Mouse (Mus musculus) adrenal gland, adult 18-20 months (tissue): Measurements from ENCODE around the gene Slc9a3r2. TPM values are rescaled to one million over a fixed set of nuclear protein-coding genes. Genes with fewer than 3 reads are reported as not detected.

Source experiments
- DNase-seq, 2 experiments: peaks; one replicate each; pipeline ENCODE4 v3.0.0; 2021 to 2022; ENCODE audit warnings: low spot score in 2 of 2
- microRNA-seq, 2 experiments: library from miRNA; unstranded; fragments of <30 nt; microRNA quantifications; one replicate each; pipeline ENCODE4 v1.2.0; 2021; ENCODE audit warnings: borderline number of aligned reads in 2 of 2
- total RNA-seq, 2 experiments: library from RNA; stranded (reverse); gene quantifications; 1 replicate in 1 of 2; 2 replicates in 1 of 2; pipeline ENCODE4 v1.2.3; 2021

Slc9a3r2 gene
- total RNA-seq, 2 experiments from 2014 or later: 62.0 to 90.2 TPM

DNA sequence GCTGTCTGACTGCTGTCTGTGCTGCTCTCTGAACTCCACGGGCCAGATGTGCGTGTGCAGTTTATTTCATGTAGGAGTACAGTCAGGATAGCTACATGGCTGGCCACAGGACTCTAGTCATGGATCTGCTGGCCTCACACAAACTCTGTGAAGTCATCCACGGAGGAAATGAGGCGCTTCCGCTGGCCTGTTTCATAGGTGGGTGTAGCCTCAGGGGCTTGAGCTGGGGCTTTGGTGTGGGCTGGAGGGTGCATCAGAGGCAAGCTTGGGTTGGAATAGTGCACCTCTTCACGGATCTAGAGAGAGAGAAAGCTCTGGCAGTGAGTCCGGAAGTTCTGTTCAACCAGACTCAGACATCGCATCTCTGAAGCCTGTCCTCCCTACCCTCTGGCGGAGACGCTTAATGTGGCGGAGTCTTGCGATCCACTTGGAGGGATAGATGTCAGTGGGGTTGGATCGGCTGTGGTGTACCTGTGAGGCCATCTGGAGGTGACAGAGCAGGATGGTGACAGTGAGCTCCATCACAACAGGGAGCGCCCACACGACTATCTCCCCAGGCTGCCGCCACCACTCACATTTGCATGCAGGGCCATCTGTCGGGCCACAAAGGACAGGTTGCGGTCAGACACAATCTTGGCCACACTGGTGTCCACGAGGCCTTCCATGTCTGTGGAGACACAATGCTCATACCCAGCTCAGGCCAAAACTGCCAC lies 53.5 kb downstream of the Slc9a3r2 start:
- DNase-seq: no peak

DNA sequence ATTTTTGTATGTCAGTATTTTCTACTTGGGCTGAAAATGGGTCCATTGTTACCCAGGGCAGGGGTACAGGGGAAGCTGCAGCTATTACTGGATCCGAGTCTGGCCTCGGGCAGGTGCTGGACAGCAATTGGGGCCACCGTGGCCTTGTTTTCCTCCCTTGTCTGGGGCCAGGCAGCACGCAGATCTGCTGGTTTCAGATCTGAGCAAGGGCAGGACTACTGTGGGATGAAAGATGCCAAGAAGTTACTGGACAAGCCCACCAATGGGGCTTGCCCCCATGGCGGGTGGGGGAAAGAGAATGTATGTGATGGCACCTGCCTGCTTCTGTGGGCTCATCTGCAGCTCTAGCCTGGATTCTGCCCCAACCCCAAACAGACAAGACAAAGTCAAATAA lies 54.1 kb downstream of the Slc9a3r2 start:
- no peak for DNase-seq

DNA sequence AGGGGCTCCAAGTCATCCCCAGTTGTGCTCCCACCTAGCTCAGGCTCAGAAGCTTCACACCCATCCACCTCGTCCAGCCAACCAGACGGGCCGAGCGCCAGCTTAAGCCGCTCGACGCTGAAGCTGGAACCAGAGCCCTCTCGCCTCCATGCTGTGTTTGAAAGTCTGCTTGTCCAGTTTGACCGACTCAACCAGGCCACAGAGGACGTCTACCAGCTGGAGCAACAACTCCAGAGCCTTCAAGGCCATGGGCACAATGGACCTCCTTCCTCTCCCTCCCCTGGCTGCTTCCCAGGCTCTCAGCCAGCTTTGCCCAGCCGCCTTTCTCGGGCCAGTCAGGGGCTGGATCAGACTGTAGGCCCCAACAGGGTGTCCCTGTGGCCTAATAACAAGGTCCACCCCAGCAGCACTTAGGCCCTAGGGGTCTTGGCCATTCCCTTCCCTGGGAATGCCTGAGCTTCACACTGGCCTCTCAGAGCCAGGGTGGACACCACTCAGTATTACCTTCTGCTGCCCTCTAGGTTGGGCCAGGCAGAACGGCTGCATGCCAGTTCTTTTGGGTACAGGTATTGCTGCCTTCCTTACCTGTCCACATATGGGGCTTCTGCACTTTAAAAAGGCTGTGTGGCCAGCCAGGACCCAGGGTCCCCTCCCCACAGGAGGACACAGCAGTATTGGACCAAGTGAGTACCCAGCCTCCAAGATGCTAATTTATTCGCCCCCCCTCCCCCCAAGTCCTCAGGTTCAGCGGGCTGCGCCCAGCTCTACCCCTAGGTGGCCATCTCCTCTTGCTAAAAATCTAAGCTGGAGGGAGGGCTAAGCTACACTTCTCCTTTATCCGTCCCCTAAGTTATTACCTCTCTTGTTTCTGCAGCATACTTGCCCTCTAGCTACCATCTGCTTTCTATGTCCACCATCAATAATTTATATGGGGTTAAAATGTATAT lies 54.7 kb downstream of the Slc9a3r2 start:
- no peak for DNase-seq

DNA sequence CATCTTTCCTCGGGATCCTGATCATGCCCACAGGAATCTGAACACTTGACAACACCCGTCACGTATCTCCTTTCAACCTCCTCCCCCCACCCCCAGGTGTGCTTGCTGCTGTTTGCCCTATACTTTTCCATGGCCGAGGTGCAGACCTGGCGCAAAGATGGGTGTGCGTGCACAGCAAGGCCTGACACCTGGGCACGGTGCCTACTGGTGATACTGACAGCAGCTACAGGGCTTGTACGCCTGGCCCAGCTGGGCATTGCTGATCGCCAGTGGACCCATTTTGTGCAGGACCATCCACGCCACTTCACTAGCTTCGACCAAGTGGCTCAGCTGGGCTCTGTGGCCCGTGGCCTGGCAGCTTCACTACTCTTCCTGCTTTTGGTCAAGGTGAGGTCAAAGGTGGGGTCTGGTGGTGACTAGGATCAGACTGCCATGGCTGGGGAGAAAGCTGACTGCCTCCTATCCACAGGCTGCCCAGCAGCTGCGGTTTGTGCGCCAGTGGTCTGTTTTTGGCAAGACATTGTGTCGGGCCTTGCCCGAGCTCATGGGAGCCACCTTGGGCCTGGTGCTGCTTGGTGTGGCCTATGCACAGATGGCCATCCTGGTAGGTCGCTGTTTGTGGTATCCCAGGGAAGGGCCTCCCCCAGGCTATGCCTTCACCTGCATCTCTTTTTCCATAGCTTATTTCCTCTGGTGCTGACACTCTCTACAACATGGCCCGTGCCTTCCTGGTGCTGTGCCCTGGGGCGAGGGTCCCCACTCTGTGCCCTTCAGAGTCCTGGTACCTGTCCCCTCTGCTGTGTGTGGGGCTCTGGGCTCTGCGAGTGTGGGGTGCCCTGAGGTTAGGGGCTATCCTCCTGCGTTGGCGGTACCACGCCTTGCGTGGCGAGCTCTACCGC lies 55.9 kb downstream of the Slc9a3r2 start:
- no peak for DNase-seq

DNA sequence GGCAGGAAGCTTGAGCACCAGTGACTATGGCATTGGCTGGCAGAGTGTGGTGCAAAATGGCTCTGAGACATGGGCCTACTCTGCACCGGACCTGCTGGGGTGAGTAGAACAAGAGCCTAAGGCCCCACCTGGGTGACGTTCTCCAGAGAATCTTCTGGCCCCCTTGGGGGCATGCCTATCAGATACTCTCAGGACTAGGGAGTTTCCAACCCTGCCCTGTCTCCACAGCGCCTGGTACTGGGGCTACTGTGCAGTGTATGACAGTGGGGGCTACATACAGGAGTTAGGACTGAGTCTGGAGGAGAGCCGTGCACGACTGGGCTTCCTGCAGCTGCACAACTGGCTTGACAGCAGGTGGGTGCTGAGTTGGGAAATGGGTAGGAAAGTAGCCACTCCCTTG lies 56.9 kb downstream of the Slc9a3r2 start:
- DNase-seq: no peak

DNA sequence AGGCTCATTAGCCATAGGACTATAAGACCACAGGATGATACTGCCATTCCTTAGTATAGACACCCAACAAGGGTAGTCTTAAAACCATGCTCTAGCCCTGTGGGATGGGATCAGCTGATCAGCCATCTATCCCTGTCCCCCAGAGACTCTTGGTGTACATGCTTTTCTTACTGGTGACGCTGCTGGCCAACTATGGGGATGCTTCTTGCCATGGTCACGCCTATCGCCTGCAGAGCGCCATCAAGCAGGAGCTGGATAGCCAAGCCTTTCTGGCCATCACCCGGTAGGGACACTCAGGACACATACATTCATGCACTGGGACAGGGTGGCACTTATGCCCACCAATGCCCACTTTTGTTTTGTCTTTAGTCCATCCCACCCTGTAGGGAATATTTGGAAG lies 58.4 kb downstream of the Slc9a3r2 start:
- no peak for DNase-seq

DNA sequence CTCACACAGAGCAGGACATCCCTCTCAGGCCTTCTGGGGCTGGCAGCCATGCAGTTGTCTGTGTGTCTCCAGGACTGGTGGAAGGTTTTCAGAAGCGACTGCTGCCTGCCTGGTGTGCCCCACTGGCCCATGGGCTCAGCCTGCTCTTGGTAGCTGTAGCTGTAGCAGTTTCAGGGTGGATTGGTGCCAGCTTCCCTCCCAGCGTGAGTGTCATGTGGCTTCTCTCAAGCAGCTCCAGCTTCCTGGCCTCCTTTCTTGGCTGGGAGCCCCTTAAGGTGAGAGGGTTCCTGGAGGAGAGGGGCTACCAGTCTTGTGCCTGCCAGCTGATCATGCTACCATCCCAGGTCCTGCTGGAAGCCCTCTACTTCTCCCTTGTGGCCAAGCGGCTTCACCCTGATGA lies 59.2 kb downstream of the Slc9a3r2 start:
- DNase-seq: no peak

Small RNA genes within 50 kb of the gene (microRNA-seq; reads per million reads assigned to microRNA genes)
- gene Gm24589: 0 to 1.4 reads per million in 2 experiments

Other genes with a start within 250 kb of the Slc9a3r2 start
- gene Rnps1, start 235.8 kb downstream of the Slc9a3r2 start, total RNA-seq: 10 to 100 TPM; 61.1 to 82.0 TPM
- gene Eci1, start 223.7 kb downstream of the Slc9a3r2 start, total RNA-seq: 100 to 1,000 TPM; 249 to 330 TPM
- gene Dnase1l2, start 207.2 kb downstream of the Slc9a3r2 start, total RNA-seq: 1 to 10 TPM; 2.8 to 4.0 TPM
- 10 to 100 TPM; 21.9 to 23.1 TPM for gene E4f1, start 180.0 kb downstream of the Slc9a3r2 start, total RNA-seq
- 10 to 100 TPM; 85.8 to 86.4 TPM for gene Pgp, start 179.9 kb downstream of the Slc9a3r2 start, total RNA-seq
- gene Bricd5, start 176.4 kb downstream of the Slc9a3r2 start, total RNA-seq: under 1 TPM; 0.42 to 0.53 TPM
- 10 to 100 TPM; 24.6 to 26.5 TPM for gene Mlst8, start 171.2 kb downstream of the Slc9a3r2 start, total RNA-seq
- gene Caskin1, start 161.7 kb downstream of the Slc9a3r2 start, total RNA-seq: 10 to 100 TPM; 16.0 to 31.5 TPM
- gene Traf7, start 122.4 kb downstream of the Slc9a3r2 start, total RNA-seq: 100 to 1,000 TPM; 101 to 105 TPM
- 1 to 10 TPM; 1.5 to 2.0 TPM for gene Rab26, start 116.1 kb downstream of the Slc9a3r2 start, total RNA-seq
- gene Pkd1, start 100.5 kb downstream of the Slc9a3r2 start, total RNA-seq: 10 to 100 TPM; 37.9 to 38.2 TPM
- 100 to 1,000 TPM in 1 of 2 experiments, 10 to 100 TPM in 1; 93.3 to 111 TPM for gene Tsc2, start 17.7 kb downstream of the Slc9a3r2 start, total RNA-seq
- 1 to 10 TPM; 7.3 to 8.0 TPM for gene Nthl1, start 17.6 kb downstream of the Slc9a3r2 start, total RNA-seq
- gene Npw, start 8.1 kb upstream of the Slc9a3r2 start, total RNA-seq: not detected
- gene Zfp598, start 19.4 kb upstream of the Slc9a3r2 start, total RNA-seq: 10 to 100 TPM; 50.0 to 55.7 TPM
- 1 to 10 TPM; 2.2 to 3.3 TPM for gene Syngr3, start 39.6 kb upstream of the Slc9a3r2 start, total RNA-seq
- 10 to 100 TPM; 31.9 to 33.9 TPM for gene Gfer, start 45.8 kb upstream of the Slc9a3r2 start, total RNA-seq
- gene Noxo1, start 45.9 kb upstream of the Slc9a3r2 start, total RNA-seq: 1 to 10 TPM; 2.8 to 3.9 TPM
- 10 to 100 TPM; 30.2 to 32.4 TPM for gene Tbl3, start 57.3 kb upstream of the Slc9a3r2 start, total RNA-seq
- gene Rnf151, start 67.7 kb upstream of the Slc9a3r2 start, total RNA-seq: not detected
- 100 to 1,000 TPM; 653 to 681 TPM for gene Rps2, start 67.8 kb upstream of the Slc9a3r2 start, total RNA-seq
- 100 to 1,000 TPM; 239 to 321 TPM for gene Ndufb10, start 74.2 kb upstream of the Slc9a3r2 start, total RNA-seq
- 1 to 10 TPM in 1 of 2 experiments, not detected in 1; 1.2 TPM for gene Rpl3l, start 77.5 kb upstream of the Slc9a3r2 start, total RNA-seq
- gene Msrb1, start 86.3 kb upstream of the Slc9a3r2 start, total RNA-seq: 10 to 100 TPM; 83.9 to 94.4 TPM
- gene Hs3st6, start 102.7 kb upstream of the Slc9a3r2 start, total RNA-seq: 1 to 10 TPM; 2.2 to 2.3 TPM
- gene Meiob, start 154.0 kb upstream of the Slc9a3r2 start, total RNA-seq: under 1 TPM; 0.50 to 0.80 TPM
- 10 to 100 TPM; 88.4 to 99.0 TPM for gene Hagh, start 189.8 kb upstream of the Slc9a3r2 start, total RNA-seq
- gene Fahd1, start 200.0 kb upstream of the Slc9a3r2 start, total RNA-seq: 10 to 100 TPM; 27.6 to 28.2 TPM
- 1 to 10 TPM; 2.0 to 2.7 TPM for gene Igfals, start 215.7 kb upstream of the Slc9a3r2 start, total RNA-seq
- 10 to 100 TPM; 48.5 to 54.1 TPM for gene Nubp2, start 236.0 kb upstream of the Slc9a3r2 start, total RNA-seq
- gene Spsb3, start 236.3 kb upstream of the Slc9a3r2 start, total RNA-seq: 10 to 100 TPM; 33.0 to 33.9 TPM
- 10 to 100 TPM; 40.6 to 46.1 TPM for gene Eme2, start 244.8 kb upstream of the Slc9a3r2 start, total RNA-seq
- gene Mrps34, start 244.8 kb upstream of the Slc9a3r2 start, total RNA-seq: 100 to 1,000 TPM; 107 to 148 TPM
- 100 to 1,000 TPM in 1 of 2 experiments, 10 to 100 TPM in 1; 50.8 to 100 TPM for gene Nme3, start 246.2 kb upstream of the Slc9a3r2 start, total RNA-seq